Mouse (Mus musculus) frontal cortex, adult (tissue): ENCODE data around the gene Adora2a.
"Not testable (repeated sequence)": the region's sequence is repeated elsewhere in the genome, so short reads cannot be mapped to it uniquely, and the experiment has no call there.

Source experiments
- ATAC-seq: cut with Nextera tagmentation; 2 replicates; pipeline ENCODE4 v1.9.2; 2017; ENCODE audit warnings: mild to moderate bottlenecking, moderate library complexity, mixed read lengths; ENCODE audit not compliant: low TSS enrichment

The Adora2a gene

DNA sequence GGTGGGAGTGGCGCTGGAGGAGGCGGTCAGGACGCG, at the start of gene Adora2a:
Adora2a (plus strand) TSS at position 6 of the 36 bp plus-strand sequence.
- ATAC-seq: no peak

DNA sequence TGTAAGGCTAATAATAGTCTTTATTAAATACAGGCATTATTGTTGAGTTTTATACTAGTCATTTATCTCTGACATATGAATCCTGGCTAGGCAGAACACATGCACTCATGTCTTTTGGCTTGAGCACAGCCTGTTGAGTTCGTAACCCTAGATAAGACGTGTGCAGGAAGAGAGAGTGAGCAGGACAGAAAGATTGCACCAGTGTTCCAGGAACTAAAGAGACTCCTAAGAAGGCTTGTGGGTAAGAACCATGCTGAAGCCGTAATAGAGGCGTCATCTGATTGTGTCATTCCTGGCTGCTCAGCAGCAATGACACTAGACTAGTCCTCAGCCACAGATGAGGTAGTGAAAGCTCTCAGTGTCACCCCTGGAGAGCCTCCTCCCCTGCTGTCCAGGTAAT, 43.7 kb upstream of the Adora2a start:
- no peak for ATAC-seq

DNA sequence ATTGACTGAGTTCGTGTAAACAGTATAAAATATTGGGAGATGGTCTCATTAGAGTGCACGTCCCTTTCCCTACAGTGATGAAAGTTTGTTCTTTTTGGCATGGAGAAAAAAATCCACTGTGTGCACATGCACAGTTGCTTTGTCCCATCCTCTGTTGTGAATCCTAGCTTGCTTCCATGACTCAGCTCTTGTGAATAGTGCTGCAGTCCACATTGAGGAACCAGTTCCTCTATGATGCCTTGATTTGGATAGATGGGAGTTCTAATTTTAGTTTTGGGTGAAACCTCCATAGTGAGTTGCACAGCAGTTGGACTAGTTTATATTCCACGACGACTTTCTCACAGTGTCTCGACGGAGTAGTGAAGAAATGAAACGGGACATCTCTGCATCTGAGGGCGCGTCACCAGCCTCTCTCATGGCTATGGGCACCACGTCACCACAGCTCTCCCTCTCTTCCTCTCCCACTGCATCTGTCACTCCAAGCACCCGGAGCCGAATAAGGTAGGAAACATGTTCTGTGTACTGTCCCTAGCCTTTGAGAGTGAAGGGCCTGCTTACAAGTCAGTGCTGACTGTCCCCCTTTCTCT, 40.2 kb upstream of the Adora2a start:
- ATAC-seq: peak; percentile 55; the same call in 1 of the 2 replicates

DNA sequence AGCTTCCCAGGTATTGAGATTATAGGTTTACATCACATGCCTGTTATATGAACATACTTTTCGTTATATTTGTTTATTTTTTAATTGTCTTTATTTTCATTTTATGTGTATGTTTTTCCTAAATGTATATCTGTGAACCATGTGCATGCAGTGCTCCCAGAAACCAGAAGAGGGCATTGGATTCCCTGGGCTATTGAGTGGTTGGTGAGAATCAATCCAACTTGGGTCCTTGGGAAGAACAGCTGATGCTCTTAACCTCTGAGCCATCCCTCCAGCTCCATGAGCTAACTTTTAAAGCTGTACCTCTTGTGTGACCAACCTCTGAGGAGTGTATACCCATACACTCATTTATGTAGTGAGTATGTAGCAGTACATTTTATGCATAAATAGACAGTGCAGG, 39.2 kb upstream of the Adora2a start:
- ATAC-seq: peak; percentile 59

DNA sequence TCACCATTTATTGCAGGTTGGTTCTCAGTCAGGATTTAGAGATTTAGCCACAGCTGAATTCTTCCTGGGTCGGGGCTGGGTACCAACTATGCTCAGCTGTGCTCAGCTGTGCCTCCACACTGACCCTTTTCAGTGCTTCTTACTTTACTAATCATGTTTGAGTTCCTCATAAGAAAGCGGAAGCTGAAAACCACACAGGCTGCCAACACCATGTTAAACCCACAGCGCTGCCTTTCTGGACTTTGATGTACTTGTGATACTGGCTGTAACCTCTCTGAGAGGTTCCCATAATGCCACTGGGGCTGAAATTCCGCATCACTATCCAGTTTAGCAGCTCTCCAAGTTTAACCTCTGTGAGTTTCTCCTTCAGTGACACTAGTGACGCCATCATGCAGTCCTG, 34.0 kb upstream of the Adora2a start:
- no peak for ATAC-seq

DNA sequence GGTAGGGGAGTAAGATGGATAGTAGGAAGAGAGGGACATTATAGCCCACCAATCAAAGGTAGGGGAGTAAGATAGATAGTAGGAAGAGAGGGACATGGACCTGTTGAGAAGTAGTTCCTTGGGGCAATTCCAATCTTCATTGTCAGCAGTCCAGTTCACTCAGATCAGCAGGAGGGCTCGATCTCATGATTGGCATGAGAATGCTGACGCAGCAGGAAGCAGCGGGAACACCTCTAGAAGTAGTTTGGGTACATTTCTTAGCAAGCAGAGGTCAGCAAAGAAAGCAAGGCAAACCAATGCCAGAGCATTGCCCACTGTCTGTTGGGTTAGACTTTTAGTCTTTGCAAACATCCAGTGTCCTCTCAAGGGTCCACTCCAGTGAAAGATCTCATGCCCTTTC, 32.9 kb upstream of the Adora2a start:
- ATAC-seq: no peak

DNA sequence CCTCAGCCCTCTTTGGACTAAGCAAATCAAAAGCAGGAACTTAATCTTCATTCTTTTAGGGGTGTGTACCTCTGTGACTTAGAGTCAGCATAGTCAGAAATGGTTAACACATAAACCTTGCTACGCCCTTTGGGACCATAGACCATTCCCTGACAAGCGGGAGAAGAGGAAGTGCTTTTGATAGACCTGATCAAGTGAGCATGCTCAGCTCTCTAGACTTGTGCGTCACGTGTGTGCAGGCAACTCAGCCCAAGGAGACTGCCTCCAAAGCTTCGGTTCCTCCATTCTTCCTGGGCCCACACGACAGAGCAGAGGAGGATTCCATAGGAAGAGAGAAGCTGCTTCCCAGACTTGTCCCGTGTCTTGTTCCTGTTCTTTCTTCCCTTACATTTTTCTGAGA, 28.1 kb upstream of the Adora2a start:
- ATAC-seq: no peak

DNA sequence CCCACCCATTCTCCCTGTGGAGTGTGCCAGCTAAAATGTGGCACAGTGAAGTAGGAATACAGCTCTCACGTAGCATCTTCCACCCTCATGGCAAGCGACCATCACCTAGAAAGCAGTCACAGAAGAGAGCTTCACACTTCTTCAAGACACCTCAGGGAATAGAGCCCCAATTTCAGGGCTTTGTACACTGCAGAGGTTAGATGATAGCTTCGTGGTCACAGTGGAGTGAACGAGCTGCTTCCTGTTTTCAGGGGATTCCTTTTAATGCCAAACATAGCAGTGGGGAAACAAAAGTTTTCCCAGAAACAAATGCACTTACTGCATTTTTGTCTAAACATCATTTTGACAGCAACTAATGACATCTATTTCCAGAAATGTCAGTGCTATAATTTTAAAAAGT, 27.3 kb upstream of the Adora2a start:
- no peak for ATAC-seq

DNA sequence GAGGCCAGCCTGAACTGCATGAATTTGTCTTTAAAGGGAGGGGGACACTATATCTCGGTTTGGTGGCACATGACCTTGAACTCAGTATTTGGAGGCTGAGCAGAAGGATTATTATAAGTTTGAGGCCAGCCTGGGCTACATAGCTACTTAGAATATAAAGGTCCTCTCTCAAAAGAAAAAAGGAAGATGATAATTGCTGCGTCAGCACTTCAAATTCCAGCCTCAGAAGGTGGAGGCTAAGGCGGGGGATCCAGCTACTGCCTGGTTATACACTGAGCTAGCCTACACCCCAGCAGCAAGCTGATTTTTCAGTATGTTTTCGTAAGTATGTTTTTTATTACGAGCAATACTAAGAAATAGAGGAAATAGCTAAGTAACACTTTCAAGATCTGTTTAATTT, 26.0 kb upstream of the Adora2a start:
- ATAC-seq: no peak

DNA sequence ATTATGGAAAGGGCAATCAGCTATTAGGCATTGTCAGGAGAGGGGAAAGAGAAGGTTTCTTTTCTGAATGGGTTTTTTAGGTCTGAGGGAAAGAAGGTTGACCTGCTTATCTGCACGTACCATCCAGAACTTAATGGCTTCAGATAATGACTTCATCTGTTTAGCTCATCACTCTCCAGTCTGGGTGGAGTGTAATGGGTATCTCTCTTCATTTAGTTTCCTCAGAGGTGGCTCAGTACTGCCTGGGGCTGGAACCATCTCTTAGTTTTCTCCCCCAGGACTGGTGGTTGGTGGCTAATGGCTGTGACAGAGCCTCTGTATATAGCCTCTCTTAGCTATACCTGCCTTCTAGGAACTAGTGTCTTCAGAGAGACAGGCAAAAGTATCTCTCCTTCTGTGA, 25.3 kb upstream of the Adora2a start:
- ATAC-seq: no peak

DNA sequence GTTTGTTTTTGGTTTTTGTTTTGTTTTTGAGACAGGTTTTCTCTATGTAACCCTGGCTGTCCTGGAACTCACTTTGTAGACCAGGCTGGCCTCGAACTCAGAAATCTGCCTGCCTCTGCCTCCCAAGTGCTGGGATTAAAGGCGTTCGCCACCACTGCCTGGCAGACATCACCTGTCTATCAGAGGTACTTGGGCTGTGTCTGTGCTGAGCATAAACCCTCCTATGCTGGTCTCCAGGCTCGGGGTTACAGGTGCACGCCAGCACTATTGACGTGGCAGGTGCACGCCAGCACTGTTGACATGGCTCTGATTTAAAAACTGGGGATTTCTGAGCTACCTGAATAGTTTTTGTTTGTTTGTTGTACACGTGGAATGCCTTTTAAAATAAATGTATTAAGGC, 24.5 kb upstream of the Adora2a start:
- not testable (repeated sequence) for ATAC-seq

DNA sequence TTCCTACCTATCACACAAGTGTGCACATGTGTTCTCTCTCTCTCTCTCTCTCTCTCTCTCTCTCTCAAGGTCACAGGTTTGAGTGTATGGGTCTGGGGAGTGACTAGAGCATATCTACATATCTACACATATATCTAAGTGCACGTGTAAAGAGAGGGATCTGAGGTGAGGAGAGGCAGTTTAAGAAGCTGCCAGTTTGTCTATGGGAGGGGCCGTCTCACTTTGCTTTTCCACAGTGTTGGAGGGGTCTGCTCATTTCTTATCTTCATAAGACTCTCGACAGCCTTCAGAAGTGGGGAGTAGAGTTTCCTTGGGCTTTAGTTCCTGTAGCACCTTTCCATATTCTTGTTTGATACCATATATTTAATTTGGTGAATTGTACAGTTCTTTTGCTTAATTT, 23.4 kb upstream of the Adora2a start:
- no peak for ATAC-seq

DNA sequence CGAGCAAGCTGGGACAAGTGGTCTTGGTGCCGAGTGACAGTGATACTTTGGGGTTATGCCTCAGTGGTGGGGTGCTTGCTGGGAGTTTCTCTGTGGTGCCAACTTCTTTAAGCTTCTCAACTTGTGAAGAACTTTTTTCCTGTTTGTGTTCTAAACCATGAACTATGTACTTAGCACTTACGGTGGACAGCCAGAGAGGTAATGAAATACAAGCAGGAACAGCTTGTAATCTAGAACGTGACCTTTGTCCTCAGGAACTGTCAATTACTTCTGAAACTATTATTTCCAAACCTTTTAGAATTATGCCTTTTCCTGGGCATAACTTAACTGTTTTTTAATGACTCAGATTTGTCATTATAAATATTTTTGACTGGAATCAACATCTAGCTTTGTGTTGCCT, 22.3 kb upstream of the Adora2a start:
- ATAC-seq: no peak

DNA sequence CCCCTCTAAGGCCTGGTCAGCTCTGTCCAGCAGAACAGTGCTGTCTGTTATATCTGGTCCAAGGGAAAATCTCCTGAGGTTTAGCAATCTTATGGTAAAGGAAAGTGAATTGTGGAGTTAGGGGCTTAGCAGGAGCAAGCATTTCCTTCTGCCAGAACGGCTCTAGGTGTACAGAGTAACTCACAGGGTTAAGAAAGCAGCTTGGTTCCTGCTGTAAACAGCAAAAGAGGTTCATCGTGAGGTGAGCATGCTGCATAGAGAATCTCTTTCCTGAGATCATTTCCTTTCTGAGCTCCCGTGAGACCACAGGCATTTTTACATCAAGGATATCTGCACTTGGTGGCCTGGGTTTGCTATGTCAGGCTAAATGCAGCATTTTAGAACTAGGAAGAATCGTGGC, 21.8 kb upstream of the Adora2a start:
- ATAC-seq: no peak

DNA sequence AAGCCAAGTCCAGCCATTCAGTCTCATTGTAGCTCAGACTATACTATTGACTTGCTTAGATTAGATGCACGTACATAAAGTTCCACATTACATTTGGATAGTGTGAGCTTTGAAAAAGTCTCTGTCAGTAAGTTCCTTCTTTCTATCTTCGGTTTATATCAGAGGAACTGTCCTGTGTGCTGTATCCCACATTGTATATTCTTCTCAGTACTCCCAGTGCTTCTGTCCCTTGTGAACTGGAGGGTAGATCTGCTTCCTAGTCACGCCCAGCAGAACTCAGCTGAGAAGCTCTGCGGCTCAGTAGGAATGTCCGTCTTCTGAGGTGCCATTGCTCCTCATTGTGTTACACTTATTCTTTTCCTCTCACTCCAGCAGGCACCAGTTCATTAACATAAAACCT, 18.1 kb upstream of the Adora2a start:
- ATAC-seq: no peak

DNA sequence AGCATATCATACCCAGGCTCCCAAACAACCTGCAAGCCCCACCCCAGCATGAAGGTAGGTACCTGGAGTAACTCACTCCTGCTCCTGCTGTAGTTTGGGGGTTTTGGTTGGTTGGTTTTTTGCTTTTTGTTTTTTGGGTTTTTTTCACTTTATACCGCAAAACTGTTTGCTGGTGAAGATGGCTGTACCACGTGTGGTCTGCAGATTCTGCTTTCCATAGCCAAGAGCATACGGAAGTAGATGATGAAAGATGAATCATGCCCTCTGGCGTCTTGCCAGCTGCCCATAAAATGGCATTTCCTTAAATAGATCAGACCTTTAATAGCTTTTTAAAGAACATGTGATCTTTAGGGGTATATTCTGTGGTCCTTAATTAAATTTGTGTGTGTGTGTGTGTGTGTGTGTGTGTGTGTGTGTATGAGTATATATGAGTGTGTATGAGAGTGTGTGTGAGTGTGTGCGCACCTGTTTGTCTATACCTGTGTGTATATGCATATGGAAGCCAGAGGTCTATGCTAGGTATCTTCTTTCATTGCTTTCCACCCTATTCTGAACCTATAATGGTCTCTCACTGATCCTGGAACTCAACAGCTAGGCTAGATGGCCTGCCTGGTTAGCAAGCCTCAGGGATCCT, 16.8 kb upstream of the Adora2a start:
- ATAC-seq: no peak

DNA sequence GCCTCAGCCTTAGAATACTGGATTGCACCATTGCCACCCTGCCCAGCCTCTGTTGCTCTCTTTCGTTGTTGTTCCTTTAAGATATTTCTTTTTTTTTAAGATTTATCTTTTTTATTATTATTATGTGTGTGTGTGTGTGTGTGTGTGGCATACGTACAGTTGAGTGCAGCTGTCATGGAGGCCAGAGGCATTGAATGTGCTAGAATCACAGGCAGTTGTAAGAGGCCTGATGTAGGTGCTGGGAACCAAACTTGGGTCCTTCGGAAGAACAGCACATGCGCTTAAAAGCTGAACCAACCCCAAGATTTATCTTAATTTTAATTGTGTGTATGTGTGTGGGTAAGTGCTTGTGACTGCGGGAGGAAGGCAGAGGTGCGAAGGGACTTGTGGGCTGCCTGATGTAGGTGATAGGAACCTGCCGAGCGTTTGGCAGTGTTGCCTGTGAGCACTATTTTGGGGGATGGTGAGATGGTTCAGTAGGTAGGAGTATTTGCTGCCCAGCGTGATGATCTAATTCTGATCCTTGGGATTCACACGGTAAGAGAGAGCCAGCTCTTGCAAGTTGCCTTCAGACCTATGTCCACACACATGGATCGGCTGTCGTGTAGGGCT, 15.4 kb upstream of the Adora2a start:
- ATAC-seq: no peak

DNA sequence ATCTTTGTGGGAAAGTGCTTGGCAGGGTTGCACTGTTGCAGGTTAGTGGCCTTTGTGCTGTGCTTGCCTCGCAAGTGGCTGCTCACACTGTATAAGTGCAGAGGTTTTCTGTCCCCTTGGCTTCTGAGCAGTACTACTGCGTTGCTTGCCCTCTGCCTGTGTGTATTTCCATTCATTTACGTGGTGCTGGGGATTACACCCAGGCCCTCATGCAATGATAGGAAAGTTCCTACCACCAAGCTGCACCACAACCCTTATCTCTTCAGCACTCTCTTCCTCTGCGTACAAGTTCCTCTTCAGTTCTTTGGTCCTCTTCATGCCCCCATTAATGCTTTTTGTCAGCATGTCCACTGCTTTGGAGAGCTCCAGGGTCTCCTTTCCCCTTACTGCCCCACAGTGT, 14.7 kb upstream of the Adora2a start:
- ATAC-seq: no peak

DNA sequence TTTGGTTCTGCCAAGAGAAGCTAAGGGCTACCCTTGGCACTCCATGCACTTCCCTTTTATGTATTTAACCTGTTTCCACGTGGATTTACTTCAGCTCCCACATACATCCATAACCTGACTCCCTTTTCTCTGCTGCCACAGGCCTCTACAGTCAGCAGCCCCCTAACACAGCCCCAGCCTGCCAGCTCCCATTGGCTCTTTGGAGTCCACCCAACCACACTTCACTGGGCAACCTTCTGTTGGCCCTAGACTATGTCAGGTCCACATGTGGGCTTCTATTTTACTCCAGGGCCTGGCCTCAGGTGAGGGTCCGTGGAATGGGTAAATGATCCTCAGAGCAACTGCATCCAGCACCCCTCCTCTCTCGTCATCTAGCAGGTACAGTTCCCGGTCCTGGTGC, 14.1 kb upstream of the Adora2a start:
- no peak for ATAC-seq

DNA sequence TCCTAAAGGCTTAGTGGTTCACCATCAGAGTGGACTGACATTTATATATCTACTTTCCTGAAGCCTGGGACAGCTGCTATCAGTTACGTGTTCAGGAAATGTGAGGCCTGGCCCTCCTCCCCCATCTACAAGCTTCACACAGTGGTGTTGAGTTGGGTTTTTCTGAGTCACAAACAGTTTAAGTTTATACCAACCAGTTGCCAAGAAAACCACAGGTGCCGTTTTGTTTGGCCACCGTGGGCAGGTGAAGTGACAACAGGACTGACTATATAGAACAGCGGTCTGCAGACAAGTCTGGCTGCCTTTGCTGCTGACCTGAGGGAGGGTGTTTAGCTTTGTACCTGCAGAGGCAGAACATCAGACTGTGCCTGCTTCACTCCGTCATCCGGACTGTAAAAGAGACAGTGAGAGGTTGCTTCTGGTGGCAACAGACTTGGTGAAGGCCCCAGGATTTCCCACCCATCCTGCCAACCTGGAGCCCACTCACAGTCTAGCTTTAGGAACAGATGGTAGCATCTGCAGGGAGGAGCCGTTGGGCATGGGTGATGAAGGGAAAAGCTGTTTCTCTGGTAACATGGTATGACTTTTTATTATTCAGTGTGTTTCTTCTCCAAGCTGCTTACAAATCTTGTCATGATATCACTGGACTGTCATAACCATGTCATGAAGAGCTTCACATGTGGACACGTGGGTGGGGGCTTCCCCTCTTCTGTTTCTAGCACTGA, 13.2 kb upstream of the Adora2a start:
- ATAC-seq: peak; percentile 82

DNA sequence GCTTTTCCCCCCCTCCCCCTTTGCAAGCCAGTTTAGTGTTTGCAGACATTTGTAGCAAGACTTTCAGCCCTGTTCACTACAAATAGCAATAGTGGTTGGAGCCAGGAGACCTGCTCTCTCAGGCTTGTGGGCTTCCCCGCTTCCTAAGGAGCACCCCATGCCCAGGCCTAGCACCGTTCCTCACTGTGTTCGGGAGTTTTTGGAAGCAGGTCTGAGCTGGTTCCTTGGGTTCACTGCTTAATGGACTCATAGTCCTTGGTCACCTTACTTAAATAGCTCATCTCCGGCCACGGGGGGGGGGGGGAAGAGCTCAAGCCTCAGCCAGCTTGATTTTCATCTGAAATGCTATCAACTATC, 12.7 kb upstream of the Adora2a start:
- ATAC-seq: peak; percentile 45

DNA sequence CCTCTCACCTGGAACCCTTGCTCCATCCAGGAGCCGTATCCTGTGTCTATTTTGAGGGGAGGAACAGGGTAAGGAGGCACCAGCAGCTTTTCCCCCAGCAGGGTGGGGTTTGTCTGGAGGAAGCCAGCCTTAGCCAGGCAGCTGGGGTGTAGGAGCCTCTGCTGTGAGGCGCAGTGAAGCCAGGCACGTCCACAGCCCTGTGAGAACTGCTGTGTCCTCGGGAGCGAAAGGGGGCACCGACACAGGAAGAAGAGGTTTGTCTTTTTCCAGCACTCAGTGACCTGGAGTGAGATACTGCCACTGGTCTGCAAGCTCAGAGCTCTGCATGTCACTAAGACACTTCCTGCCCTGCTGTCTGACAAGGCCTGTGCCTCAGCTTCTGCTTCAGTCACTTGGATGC, 12.3 kb upstream of the Adora2a start:
- peak; percentile 46 for ATAC-seq

DNA sequence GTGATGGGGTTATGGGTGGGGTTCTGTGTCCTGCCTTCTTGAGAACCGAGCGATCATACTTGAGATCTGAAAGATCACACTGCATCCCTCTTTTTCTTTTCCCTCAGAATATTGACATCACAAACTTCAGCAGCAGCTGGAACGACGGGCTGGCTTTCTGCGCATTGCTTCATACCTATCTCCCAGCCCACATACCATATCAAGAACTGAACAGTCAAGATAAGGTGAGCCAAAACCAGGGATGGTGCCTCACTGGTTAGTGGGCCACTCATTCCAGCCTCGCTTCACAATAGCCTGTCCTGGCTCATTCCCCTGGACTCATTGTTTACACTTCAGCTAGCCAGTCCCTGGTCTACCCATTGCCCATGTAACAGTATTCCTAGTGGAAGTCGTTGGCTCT, 9.5 kb upstream of the Adora2a start:
- no peak for ATAC-seq

DNA sequence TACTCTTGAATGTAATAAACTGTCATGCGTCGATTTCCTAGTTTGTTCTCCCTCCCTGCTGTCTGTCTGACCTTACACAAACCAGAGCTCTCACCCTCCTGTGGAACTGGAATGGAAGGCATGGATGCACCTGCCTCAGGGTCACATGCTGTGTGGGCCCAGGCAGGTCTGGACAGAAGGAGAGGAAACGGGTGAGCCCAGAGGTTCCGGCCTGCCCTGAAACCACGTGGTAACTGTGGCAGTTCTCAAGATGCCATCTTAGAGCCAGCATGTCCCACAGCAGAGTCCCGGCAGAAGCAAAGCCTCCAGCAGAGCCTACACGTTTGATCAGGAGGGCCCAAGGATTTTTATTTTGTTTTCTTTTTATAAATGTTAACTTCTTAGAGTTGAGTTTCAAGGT, 4.3 kb upstream of the Adora2a start:
- ATAC-seq: no peak
